Mouse (Mus musculus): ENCODE measurements around the gene Mypn.

DNA sequence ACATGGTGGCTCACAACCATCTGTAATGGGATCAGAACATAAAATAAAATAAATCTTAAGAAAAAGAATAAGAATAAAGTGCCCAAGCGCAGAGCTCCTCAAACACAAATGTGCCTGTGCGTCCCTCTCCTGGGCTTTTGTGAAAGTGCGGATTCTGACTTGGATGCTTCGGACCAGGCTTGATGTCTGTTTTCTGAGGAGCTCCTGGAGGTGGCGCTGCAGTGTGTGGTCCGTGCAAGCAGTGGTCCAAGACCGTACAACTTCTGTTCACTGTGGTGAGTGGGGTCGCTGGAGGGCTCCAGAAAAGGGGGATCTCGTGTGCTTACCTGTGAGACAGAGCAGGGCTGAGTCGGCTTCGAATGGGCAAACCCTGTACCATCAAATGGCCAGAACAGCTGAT lies 78.4 kb downstream of the Mypn start:
- TF ChIP-seq CTCF (IDR thresholded peaks at IDR 0.05; ENCODE audit: low read depth) = peak; percentile 55
- no peak for TF ChIP-seq EP300 (optimal IDR thresholded peaks at IDR 0.05)
